Comparison of ENCODE assay signal across 8 mouse cellular contexts in the genomic region with DNA sequence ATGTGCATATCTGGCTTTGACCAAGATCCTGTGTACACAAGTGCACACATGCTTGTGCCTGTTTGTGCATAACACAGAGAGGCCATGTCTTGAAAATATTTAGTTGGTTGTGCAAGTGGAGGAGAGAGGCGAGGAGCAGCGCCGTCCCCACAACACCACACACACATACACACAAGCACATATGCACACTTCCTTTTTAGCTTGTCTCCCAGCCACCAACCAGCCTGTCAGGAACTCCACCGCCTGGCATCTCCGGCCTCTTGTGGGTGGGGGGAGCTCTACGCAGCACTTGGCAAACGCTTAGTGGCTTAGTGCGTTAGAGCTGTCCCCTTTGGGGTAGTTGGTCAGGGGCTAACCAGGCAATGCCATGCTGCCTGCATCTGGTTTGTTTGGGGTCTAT. TPM values are rescaled to one million over a fixed set of nuclear protein-coding genes. Genes with fewer than 3 reads are reported as not detected.
A peak's percentile ranks its signal among the peaks of the same experiment; 100 is the strongest.
DNase-seq lines count a peak whose midpoint lies in the region; ATAC-seq and TF ChIP-seq lines count a peak whose summit lies in the region.

No protein-coding gene starts in this region.

- H3K9ac ChIP-seq in intestine, postnatal 0 days (ENCODE audit: low read depth, low read length): peak overlapping the region; percentile 77
- peak overlapping the region; percentile 92 for H3K9ac ChIP-seq in lung, embryonic 16.5 days (ENCODE audit: low read length)
- peak overlapping the region; percentile 92 for H3K9ac ChIP-seq in stomach, embryonic 16.5 days (ENCODE audit: low read length)

- peaks cover 7% of the 10 kb centered on the region; the same call in 1 of the 2 replicates for H3K4me1 ChIP-seq in intestine, postnatal 0 days (replicated peaks; ENCODE audit: control insufficient read depth, insufficient read depth, low read length)
- peaks cover 40% of the 10 kb centered on the region for H3K4me1 ChIP-seq in lung, embryonic 16.5 days (replicated peaks; ENCODE audit: control insufficient read depth, insufficient read depth, low read length)
- peaks cover 34% of the 10 kb centered on the region for H3K4me1 ChIP-seq in stomach, embryonic 16.5 days (ENCODE audit: control insufficient read depth, insufficient read depth, low read length)

- no peaks in the 10 kb centered on the region for H3K36me3 ChIP-seq in intestine, postnatal 0 days (ENCODE audit: control insufficient read depth, insufficient read depth)
- no peaks in the 10 kb centered on the region for H3K36me3 ChIP-seq in lung, embryonic 16.5 days (ENCODE audit: control insufficient read depth, insufficient read depth, low read length)
- no peaks in the 10 kb centered on the region for H3K36me3 ChIP-seq in stomach, embryonic 16.5 days (ENCODE audit: control insufficient read depth, insufficient read depth, low read length)

- peak overlapping the region; percentile 79 for H3K4me2 ChIP-seq in intestine, postnatal 0 days (replicated peaks; ENCODE audit: low read depth)
- peak overlapping the region; percentile 96 for H3K4me2 ChIP-seq in lung, embryonic 16.5 days (ENCODE audit: low read depth, low read length)
- peak overlapping the region; percentile 98 for H3K4me2 ChIP-seq in stomach, embryonic 16.5 days (ENCODE audit: low read depth, low read length)

- TF ChIP-seq CTCF in intestine, postnatal 0 days (IDR thresholded peaks at IDR 0.05; ENCODE audit: low read depth): no peak

- peak; percentile 41 for DNase-seq in adrenal gland, postnatal 14 days
- DNase-seq in adrenal gland, adult 8-10 months: no peak
- peak; percentile 27 for DNase-seq in retina, postnatal 1 day
- DNase-seq in retina, embryonic 14.5 days (ENCODE audit: low spot score): no peak
- DNase-seq in gastrocnemius, postnatal 14 days: no peak

- peak overlapping the region; percentile 73; the same call in 1 of the 2 replicates for H3K27ac ChIP-seq in intestine, postnatal 0 days (ENCODE audit: low read depth, low read length)
- H3K27ac ChIP-seq in lung, embryonic 16.5 days (ENCODE audit: low read length): peak overlapping the region; percentile 97
- peak overlapping the region; percentile 92 for H3K27ac ChIP-seq in stomach, embryonic 16.5 days (ENCODE audit: low read length)

- ATAC-seq in intestine, postnatal 0 days: no peak
- no peak for ATAC-seq in lung, embryonic 16.5 days (ENCODE audit: low read depth)
- no peak for ATAC-seq in stomach, embryonic 16.5 days (ENCODE audit: insufficient read depth, low FRiP score)

- H3K4me3 ChIP-seq in intestine, postnatal 0 days (ENCODE audit: low read depth, low read length): peak overlapping the region; percentile 68
- H3K4me3 ChIP-seq in lung, embryonic 16.5 days (ENCODE audit: low read length): peak overlapping the region; percentile 82
- H3K4me3 ChIP-seq in stomach, embryonic 16.5 days (replicated peaks; ENCODE audit: low read length): peak overlapping the region; percentile 90

- intact Hi-C loops in gastrocnemius, postnatal 14 days (cut with DNase I; ENCODE audit: low total_unique reads): loop anchor here (5.0 kb wide), 1 partner anchor 65 kb away; no protein-coding TSS in a partner anchor

- no peaks in the 10 kb centered on the region for H3K9me3 ChIP-seq in intestine, postnatal 0 days (ENCODE audit: control insufficient read depth)
- no peaks in the 10 kb centered on the region for H3K9me3 ChIP-seq in lung, embryonic 16.5 days (ENCODE audit: control insufficient read depth, low read length)
- H3K9me3 ChIP-seq in stomach, embryonic 16.5 days (replicated peaks; ENCODE audit: control insufficient read depth, low read length): no peaks in the 10 kb centered on the region

- WGBS in intestine, postnatal 0 days: 11% methylated on average over 8 of the region's 8 CpGs
- WGBS in lung, embryonic 16.5 days: 7% methylated on average over 8 of the region's 8 CpGs
- 14% methylated on average over 8 of the region's 8 CpGs for WGBS in stomach, embryonic 16.5 days

- no peaks in the 10 kb centered on the region for H3K27me3 ChIP-seq in intestine, postnatal 0 days (replicated peaks; ENCODE audit: control insufficient read depth, insufficient read depth, low read length)
- H3K27me3 ChIP-seq in lung, embryonic 16.5 days (ENCODE audit: control insufficient read depth, insufficient read depth, low read depth, low read length): no peaks in the 10 kb centered on the region
- H3K27me3 ChIP-seq in stomach, embryonic 16.5 days (ENCODE audit: control insufficient read depth, insufficient read depth, low read length): no peaks in the 10 kb centered on the region

RNA-seq across cellular contexts. Expression of a gene that starts 1.2 kb away (rescaled TPM):
- total RNA-seq in adrenal gland, postnatal 14 days (2021): 28.6 and 32.0 TPM in 2 replicates
- 10 to 100 TPM; 22.0 to 35.1 (median 28.0) TPM for total RNA-seq in adrenal gland, adult 8-10 months (2022)
- polyA plus RNA-seq in intestine, postnatal 0 days (2015; fragmentation: Nextera tagmentation; extraction: Ambion mirVana): 17.0 and 20.7 TPM in 2 replicates
- polyA plus RNA-seq in lung, embryonic 16.5 days (2015; fragmentation: Nextera tagmentation; extraction: Ambion mirVana): 23.3 and 26.7 TPM in 2 replicates
- polyA plus RNA-seq in stomach, embryonic 16.5 days (2015; fragmentation: Nextera tagmentation; extraction: Ambion mirVana): 17.4 and 17.6 TPM in 2 replicates
- 10 to 100 TPM in 1 of 2 experiments, 1 to 10 TPM in 1; 8.2 to 10.0 TPM for total RNA-seq in gastrocnemius, postnatal 14 days (2021)

Comparison
In these comparisons a context has a peak if more than half of its experiments do, and no peak if none do; other contexts are left out.
1. DNase-seq: peak in adrenal gland, postnatal 14 days (single experiment) and retina, postnatal 1 day (single experiment); none in adrenal gland, adult 8-10 months (single experiment), retina, embryonic 14.5 days (single experiment) and gastrocnemius, postnatal 14 days (single experiment).
2. Peak in every context shown above with its lines, with median percentiles within 50 percentile points of each other: H3K27ac ChIP-seq, H3K4me2 ChIP-seq, H3K4me3 ChIP-seq and H3K9ac ChIP-seq.